Mouse (Mus musculus): ENCODE data around the gene Lbx1. TPM values are rescaled to one million over a fixed set of nuclear protein-coding genes. Genes with fewer than 3 reads are reported as not detected.
A peak's percentile ranks its signal among the peaks of the same experiment; 100 is the strongest.

The Lbx1 gene
- polyA plus RNA-seq (2015; fragmentation: Nextera tagmentation; extraction: Ambion mirVana) = 0.07 and 0.08 TPM in 2 replicates

GRCm38 (mm10) chr19:45235766-45236362, at the start of gene Lbx1:
Gene Lbx1, minus strand, starts transcription at chr19:45235812.
- ATAC-seq = peak; percentile 39; the same call in 1 of the 2 replicates

GRCm38 (mm10) chr19:45283302-45283701, 47.7 kb upstream of the Lbx1 start:
- peaks cover 2% of the 10 kb centered on the region; the same call in 1 of the 2 replicates for H3K4me1 ChIP-seq (ENCODE audit: control insufficient read depth, insufficient read depth, low read length)
- H3K27ac ChIP-seq (ENCODE audit: low read length) = no peak overlapping the region
- no peaks in the 10 kb centered on the region for H3K9me3 ChIP-seq (replicated peaks; ENCODE audit: control insufficient read depth, low read length, poor library complexity, severe bottlenecking)
- H3K4me3 ChIP-seq (ENCODE audit: low read depth, low read length) = no peak overlapping the region
- H3K4me2 ChIP-seq (ENCODE audit: low read length) = no peak overlapping the region
- H3K36me3 ChIP-seq (ENCODE audit: control insufficient read depth, insufficient read depth, low read length) = no peaks in the 10 kb centered on the region
- ATAC-seq = no peak
- H3K27me3 ChIP-seq (ENCODE audit: control insufficient read depth, insufficient read depth, low read depth, low read length) = no peaks in the 10 kb centered on the region
- no peak overlapping the region for H3K9ac ChIP-seq (ENCODE audit: low read depth, low read length)
- WGBS = 8% methylated on average over 10 of the region's 10 CpGs

More at GRCm38 (mm10) chr19:45235766-45236362, at the start of gene Lbx1:
- Histone ChIP-seq H3K4me2 (ENCODE audit: low read length) (peak within 1 kb of the TSS; percentile 19; the same call in 1 of the 2 replicates), H3K9me3 (replicated peaks; ENCODE audit: control insufficient read depth, low read length, poor library complexity, severe bottlenecking) (no peaks in the 10 kb centered on the region), H3K27ac (ENCODE audit: low read length) (no peak within 1 kb of the TSS), H3K27me3 (ENCODE audit: control insufficient read depth, insufficient read depth, low read depth, low read length) (peaks cover 63% of the 10 kb centered on the region), H3K4me3 (ENCODE audit: low read depth, low read length) (peak within 1 kb of the TSS; percentile 15), H3K9ac (ENCODE audit: low read depth, low read length) (no peak within 1 kb of the TSS), H3K4me1 (ENCODE audit: control insufficient read depth, insufficient read depth, low read length) (peaks cover 9% of the 10 kb centered on the region), H3K36me3 (ENCODE audit: control insufficient read depth, insufficient read depth, low read length) (no peaks in the 10 kb centered on the region)
- under 1% methylated on average over 30 of the region's 30 CpGs for WGBS

GRCm38 (mm10) chr19:45276196-45276595, 40.6 kb upstream of the Lbx1 start:
- H3K9me3 ChIP-seq (replicated peaks; ENCODE audit: control insufficient read depth, low read length, poor library complexity, severe bottlenecking) = no peaks in the 10 kb centered on the region
- no peak overlapping the region for H3K4me3 ChIP-seq (ENCODE audit: low read depth, low read length)
- no peak for ATAC-seq
- 73% methylated on average over 4 of the region's 4 CpGs for WGBS
- H3K36me3 ChIP-seq (ENCODE audit: control insufficient read depth, insufficient read depth, low read length) = no peaks in the 10 kb centered on the region
- no peaks in the 10 kb centered on the region; the same call in 1 of the 2 replicates for H3K4me1 ChIP-seq (ENCODE audit: control insufficient read depth, insufficient read depth, low read length)
- H3K27me3 ChIP-seq (ENCODE audit: control insufficient read depth, insufficient read depth, low read depth, low read length) = no peaks in the 10 kb centered on the region
- no peak overlapping the region for H3K4me2 ChIP-seq (ENCODE audit: low read length)
- H3K9ac ChIP-seq (ENCODE audit: low read depth, low read length) = no peak overlapping the region
- H3K27ac ChIP-seq (ENCODE audit: low read length) = no peak overlapping the region

- Histone ChIP-seq H3K9me3 (replicated peaks; ENCODE audit: control insufficient read depth, low read length, poor library complexity, severe bottlenecking) (no peaks in the 10 kb centered on the region), H3K4me1 (ENCODE audit: control insufficient read depth, insufficient read depth, low read length) (no peaks in the 10 kb centered on the region; the same call in 1 of the 2 replicates), H3K9ac (ENCODE audit: low read depth, low read length) (no peak overlapping the region), H3K36me3 (ENCODE audit: control insufficient read depth, insufficient read depth, low read length) (no peaks in the 10 kb centered on the region), H3K4me3 (ENCODE audit: low read depth, low read length) (no peak overlapping the region), H3K27ac (ENCODE audit: low read length) (no peak overlapping the region), H3K4me2 (ENCODE audit: low read length) (no peak overlapping the region), H3K27me3 (ENCODE audit: control insufficient read depth, insufficient read depth, low read depth, low read length) (no peaks in the 10 kb centered on the region)
- ATAC-seq = no peak
- WGBS = 41% methylated on average over 10 of the region's 10 CpGs
Measured at GRCm38 (mm10) chr19:45271986-45272385, 36.4 kb upstream of the Lbx1 start.

- 62% methylated on average over 10 of the region's 10 CpGs for WGBS
Measured at GRCm38 (mm10) chr19:45262995-45263394, 27.4 kb upstream of the Lbx1 start.

GRCm38 (mm10) chr19:45257414-45258326, 22.1 kb upstream of the Lbx1 start:
- H3K36me3 ChIP-seq (ENCODE audit: control insufficient read depth, insufficient read depth, low read length) = no peaks in the 10 kb centered on the region
- H3K27me3 ChIP-seq (ENCODE audit: control insufficient read depth, insufficient read depth, low read depth, low read length) = peaks cover 2% of the 10 kb centered on the region; the same call in 1 of the 2 replicates
- no peaks in the 10 kb centered on the region for H3K4me1 ChIP-seq (ENCODE audit: control insufficient read depth, insufficient read depth, low read length)
- H3K27ac ChIP-seq (ENCODE audit: low read length) = no peak overlapping the region
- H3K9ac ChIP-seq (ENCODE audit: low read depth, low read length) = no peak overlapping the region
- 49% methylated on average over 15 of the region's 15 CpGs for WGBS
- ATAC-seq = no peak
- no peak overlapping the region for H3K4me3 ChIP-seq (ENCODE audit: low read depth, low read length)
- no peak overlapping the region for H3K4me2 ChIP-seq (ENCODE audit: low read length)
- no peaks in the 10 kb centered on the region for H3K9me3 ChIP-seq (replicated peaks; ENCODE audit: control insufficient read depth, low read length, poor library complexity, severe bottlenecking)

More at GRCm38 (mm10) chr19:45262995-45263394, 27.4 kb upstream of the Lbx1 start:
- Histone ChIP-seq H3K27me3 (ENCODE audit: control insufficient read depth, insufficient read depth, low read depth, low read length) (no peaks in the 10 kb centered on the region), H3K36me3 (ENCODE audit: control insufficient read depth, insufficient read depth, low read length) (no peaks in the 10 kb centered on the region), H3K4me1 (ENCODE audit: control insufficient read depth, insufficient read depth, low read length) (no peaks in the 10 kb centered on the region), H3K9ac (ENCODE audit: low read depth, low read length) (no peak overlapping the region), H3K27ac (ENCODE audit: low read length) (no peak overlapping the region), H3K4me3 (ENCODE audit: low read depth, low read length) (no peak overlapping the region), H3K9me3 (replicated peaks; ENCODE audit: control insufficient read depth, low read length, poor library complexity, severe bottlenecking) (no peaks in the 10 kb centered on the region), H3K4me2 (ENCODE audit: low read length) (no peak overlapping the region)
- ATAC-seq = no peak

GRCm38 (mm10) chr19:45254806-45255205, 19.2 kb upstream of the Lbx1 start:
- Histone ChIP-seq H3K27me3 (ENCODE audit: control insufficient read depth, insufficient read depth, low read depth, low read length) (peaks cover 6% of the 10 kb centered on the region), H3K36me3 (ENCODE audit: control insufficient read depth, insufficient read depth, low read length) (no peaks in the 10 kb centered on the region), H3K4me1 (ENCODE audit: control insufficient read depth, insufficient read depth, low read length) (no peaks in the 10 kb centered on the region), H3K27ac (ENCODE audit: low read length) (no peak overlapping the region), H3K4me2 (ENCODE audit: low read length) (no peak overlapping the region), H3K9me3 (replicated peaks; ENCODE audit: control insufficient read depth, low read length, poor library complexity, severe bottlenecking) (no peaks in the 10 kb centered on the region), H3K4me3 (ENCODE audit: low read depth, low read length) (no peak overlapping the region), H3K9ac (ENCODE audit: low read depth, low read length) (no peak overlapping the region)
- ATAC-seq = no peak
- WGBS = 63% methylated on average over 7 of the region's 7 CpGs

GRCm38 (mm10) chr19:45252436-45252835, 16.8 kb upstream of the Lbx1 start:
- no peak for ATAC-seq
- H3K36me3 ChIP-seq (ENCODE audit: control insufficient read depth, insufficient read depth, low read length) = no peaks in the 10 kb centered on the region
- H3K27me3 ChIP-seq (ENCODE audit: control insufficient read depth, insufficient read depth, low read depth, low read length) = peaks cover 15% of the 10 kb centered on the region
- no peak overlapping the region for H3K4me3 ChIP-seq (ENCODE audit: low read depth, low read length)
- no peak overlapping the region for H3K9ac ChIP-seq (ENCODE audit: low read depth, low read length)
- no peaks in the 10 kb centered on the region for H3K4me1 ChIP-seq (ENCODE audit: control insufficient read depth, insufficient read depth, low read length)
- WGBS = 74% methylated on average over 3 of the region's 3 CpGs
- no peak overlapping the region for H3K4me2 ChIP-seq (ENCODE audit: low read length)
- no peak overlapping the region for H3K27ac ChIP-seq (ENCODE audit: low read length)
- no peaks in the 10 kb centered on the region for H3K9me3 ChIP-seq (replicated peaks; ENCODE audit: control insufficient read depth, low read length, poor library complexity, severe bottlenecking)

- H3K4me3 ChIP-seq (ENCODE audit: low read depth, low read length) = no peak overlapping the region
- no peak overlapping the region for H3K4me2 ChIP-seq (ENCODE audit: low read length)
- peaks cover 33% of the 10 kb centered on the region for H3K27me3 ChIP-seq (ENCODE audit: control insufficient read depth, insufficient read depth, low read depth, low read length)
- H3K9ac ChIP-seq (ENCODE audit: low read depth, low read length) = no peak overlapping the region
- H3K4me1 ChIP-seq (ENCODE audit: control insufficient read depth, insufficient read depth, low read length) = no peaks in the 10 kb centered on the region
- 73% methylated on average over 19 of the region's 19 CpGs for WGBS
- no peak for ATAC-seq
- no peaks in the 10 kb centered on the region for H3K9me3 ChIP-seq (replicated peaks; ENCODE audit: control insufficient read depth, low read length, poor library complexity, severe bottlenecking)
- no peaks in the 10 kb centered on the region for H3K36me3 ChIP-seq (ENCODE audit: control insufficient read depth, insufficient read depth, low read length)
- H3K27ac ChIP-seq (ENCODE audit: low read length) = no peak overlapping the region
Measured at GRCm38 (mm10) chr19:45248691-45249090, 13.1 kb upstream of the Lbx1 start.
